Mouse (Mus musculus) left cerebral cortex, adult 18-20 months (tissue): ENCODE measurements around the gene Lrfn3. TPM values are rescaled to one million over a fixed set of nuclear protein-coding genes. Genes with fewer than 3 reads are reported as not detected.

Source experiments
- DNase-seq, 2 experiments: peaks; one replicate each; pipeline ENCODE4 v3.0.0; 2021 to 2022; ENCODE audit warnings: low spot score in 2 of 2, mixed read lengths in 1 of 2
- long read RNA-seq, 2 experiments: library from polyadenylated mRNA; stranded (forward); transcript quantifications; one replicate each; pipeline ENCODE4 v2.0.0; 2021
- total RNA-seq, 2 experiments: library from RNA; stranded (reverse); gene quantifications; 2 replicates each; pipeline ENCODE4 v1.2.3; 2021

Lrfn3 gene
- 10 to 100 TPM; 33.5 to 36.4 TPM for total RNA-seq
- long read RNA-seq, experiment 1, transcript Lrfn3-201 (3 exons, 2,886 nt) = major isoform, 13 of 22 reads
- long read RNA-seq, experiment 1, partial matches to known transcripts = 9 of 22 reads
- long read RNA-seq, experiment 1, other reads (novel, unspliced or antisense) = 0 of 22 reads
- long read RNA-seq, experiment 2, transcript Lrfn3-201 (3 exons, 2,886 nt) = major isoform, 20 of 26 reads
- long read RNA-seq, experiment 2, partial matches to known transcripts = 6 of 26 reads
- long read RNA-seq, experiment 2, other reads (novel, unspliced or antisense) = 0 of 26 reads

DNA sequence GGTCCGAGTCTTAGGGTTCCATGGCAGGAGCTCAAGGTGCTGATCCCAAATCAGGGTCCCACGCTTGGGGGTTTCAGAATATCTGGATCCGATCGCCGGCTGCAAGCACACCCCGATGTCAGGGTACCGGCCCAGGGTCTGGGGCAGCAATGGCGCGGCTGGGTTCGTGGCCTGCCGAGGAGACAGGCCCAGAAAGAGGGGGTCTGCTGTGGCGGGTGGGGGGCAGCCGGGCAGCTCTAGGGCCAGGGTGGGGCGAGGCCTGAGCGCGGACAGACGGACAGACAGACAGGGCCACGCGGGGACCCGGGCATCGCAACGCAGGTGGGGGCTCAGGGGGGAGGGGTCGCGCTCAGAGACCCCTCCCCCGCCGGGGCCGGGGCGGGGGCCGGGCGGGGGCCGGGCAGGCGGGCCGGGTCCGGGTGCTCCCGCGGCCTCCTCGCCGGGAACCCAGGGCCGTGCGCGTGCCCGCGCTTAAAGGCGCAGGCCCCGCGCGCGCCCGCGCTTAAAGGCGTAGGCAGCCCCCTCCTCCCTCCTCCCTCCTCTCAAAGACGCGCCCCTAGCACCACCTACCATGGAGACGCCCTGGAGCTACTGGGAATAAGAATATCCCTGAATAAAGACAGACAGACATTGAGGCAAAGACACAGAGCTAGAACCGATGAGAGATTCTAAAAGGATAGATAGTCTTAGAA, at the start of gene Lrfn3:
Lrfn3 (minus strand) TSS at position 121 of the 692 bp plus-strand sequence.
- DNase-seq = peak; percentile 68 to 70

DNA sequence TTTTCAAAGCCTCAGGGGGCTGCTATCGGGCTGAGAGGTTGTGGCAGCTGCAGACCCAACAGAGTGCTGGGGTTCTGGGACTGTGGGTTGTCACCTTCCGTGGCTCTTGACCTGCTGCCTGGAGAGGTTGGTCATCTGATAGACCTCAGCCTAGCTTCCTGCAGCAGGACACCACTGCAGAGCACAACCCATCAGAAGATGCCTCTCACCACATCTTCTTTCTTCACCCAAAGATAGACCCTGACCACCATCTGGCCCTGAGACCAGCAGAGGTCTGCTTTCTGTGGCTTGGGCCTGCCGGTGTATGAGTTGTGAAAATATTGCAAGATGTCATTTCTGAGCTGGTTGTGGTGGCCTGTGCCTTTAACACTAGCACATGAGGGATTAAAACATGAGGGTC, 48.5 kb upstream of the Lrfn3 start:
- no peak for DNase-seq

DNA sequence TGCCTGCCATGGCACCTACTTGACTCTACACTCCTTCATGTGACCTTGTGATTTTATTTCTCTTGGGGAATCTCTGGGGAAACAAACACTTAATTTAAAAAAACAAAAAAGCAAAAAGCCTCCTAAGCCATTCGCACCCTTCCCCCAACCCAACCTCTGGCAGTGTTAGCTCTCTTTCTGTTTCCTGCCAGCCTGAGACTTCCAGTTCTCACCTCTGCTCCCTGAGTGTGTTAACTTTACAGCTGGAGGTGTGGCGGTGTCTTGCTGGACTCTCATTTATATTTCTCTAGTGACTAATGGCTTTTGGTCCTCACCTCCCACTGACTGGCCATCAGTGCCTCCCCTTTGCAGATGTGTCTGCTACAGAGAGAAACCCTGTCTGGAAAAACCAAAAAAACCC, 47.2 kb upstream of the Lrfn3 start:
- DNase-seq = no peak

- DNase-seq = no peak
Observed at GRCm38 (mm10) chr7:30408639-30409038, 46.1 kb upstream of the Lrfn3 start.

DNA sequence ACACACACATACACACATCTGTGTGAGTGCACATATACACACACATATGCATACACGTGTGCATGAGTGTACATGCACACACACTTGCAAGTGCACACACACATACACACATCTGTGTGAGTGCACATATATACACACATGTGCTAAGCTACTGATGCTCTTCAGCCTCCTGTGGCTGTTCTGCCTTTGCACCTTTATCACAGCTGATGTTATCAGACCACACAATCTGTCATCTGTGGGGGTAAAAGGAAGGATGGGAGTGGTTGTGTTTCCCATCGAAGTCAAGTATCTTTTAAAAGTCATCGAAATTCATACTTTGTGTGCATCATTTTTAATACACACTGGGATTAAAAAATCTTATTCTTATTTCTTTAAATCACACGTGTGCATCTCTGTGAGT, 39.8 kb upstream of the Lrfn3 start:
- DNase-seq = no peak

DNA sequence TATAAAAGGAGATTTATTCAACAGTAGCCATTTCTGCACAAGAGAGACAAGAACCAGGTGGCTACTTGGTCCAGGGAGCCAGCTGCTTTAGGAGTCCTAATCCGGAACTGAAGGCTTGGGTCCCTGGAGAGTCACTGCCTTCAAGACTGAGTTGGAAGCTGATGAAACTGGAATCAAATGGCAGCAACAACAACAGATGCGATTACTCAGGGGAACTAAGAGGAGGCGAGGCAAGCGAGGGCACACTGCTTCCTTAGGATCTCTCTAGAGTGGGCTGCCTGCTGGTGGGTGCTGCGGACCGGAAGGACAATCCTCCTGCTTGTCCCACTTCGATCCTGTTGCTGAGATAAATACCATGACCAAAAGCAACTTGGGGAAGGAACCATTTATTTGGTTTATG, 37.1 kb upstream of the Lrfn3 start:
- DNase-seq = no peak

DNA sequence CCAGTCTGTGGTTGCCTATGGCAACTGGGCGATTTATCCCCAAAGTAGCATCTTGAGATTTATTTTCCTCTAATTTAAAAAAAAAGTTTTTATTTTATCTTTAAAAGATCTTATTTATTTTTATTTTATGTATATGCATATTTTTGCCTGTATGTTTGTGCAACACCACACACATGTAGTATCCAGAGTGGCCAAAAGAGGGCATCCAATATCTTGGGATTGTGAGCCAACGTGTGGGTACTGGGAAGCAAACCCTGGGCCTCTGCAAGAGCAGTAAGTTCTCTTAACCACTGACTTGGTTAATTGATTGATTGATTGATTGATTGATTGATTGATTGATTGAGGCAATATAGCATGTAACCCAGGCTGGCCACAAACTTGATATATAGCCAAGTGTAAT, 32.3 kb upstream of the Lrfn3 start:
- no peak for DNase-seq

GRCm38 (mm10) chr7:30394379-30394778, 31.8 kb upstream of the Lrfn3 start:
- no peak for DNase-seq

DNA sequence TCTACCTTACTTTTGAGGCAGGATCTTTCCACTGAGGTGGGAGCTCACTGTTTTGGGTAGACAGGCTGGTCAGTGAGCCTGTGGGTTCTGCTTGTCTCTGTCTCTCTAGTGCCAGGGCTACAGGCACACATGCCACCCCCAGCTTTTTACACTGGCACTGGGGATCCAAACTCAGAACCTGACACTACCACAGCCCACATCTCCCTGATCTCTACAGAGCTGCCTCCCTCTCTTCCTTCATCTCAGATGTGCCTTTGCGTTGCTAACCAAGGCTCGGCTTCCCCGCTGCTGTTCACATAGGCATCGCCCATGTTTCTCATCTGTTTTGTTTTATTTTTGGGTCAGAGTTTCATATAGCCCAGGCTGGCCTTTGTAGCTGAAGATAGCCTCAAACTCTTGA, 31.1 kb upstream of the Lrfn3 start:
- peak in 1 of 2 experiments; percentile 9 for DNase-seq

DNA sequence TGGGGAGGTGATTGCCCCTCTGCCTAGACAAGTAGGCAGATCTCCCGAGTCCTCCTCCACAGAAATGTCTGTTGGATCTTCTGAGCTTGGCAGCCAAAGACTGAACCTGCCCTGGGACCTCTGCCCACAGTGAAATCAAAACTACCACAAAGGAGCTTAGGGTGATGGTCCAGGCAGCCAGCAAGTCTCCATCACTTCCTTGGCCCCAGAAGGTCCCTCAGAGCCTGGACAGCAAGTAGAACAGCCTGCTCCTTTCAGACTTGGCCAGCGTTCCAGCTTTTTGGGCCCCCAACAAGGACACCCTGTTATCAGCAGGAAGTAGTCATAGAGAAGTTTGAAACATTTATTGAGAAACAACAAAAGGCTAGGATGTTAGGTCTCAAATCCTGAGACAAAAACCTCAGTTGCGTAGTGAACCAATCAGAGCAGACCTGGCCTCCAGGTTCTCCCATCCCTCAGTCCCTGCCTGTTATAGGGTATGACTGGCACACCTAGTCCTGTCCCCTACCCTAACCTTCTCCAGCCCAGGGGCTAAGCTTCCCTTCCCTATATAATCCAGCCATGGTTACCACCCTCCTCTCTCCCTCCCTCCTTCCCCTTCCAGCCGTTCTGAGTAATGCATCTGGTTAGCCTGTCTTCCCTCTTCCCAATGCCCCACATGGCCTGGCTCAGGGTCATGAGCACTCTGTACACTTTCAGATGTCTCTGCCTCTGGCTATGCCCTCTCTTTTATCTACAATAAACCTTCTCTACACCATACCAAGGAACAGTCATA, 30.4 kb upstream of the Lrfn3 start:
- no peak for DNase-seq

GRCm38 (mm10) chr7:30384106-30384505, 21.5 kb upstream of the Lrfn3 start:
- DNase-seq = no peak

- no peak for DNase-seq
Observed at GRCm38 (mm10) chr7:30380061-30380460, 17.5 kb upstream of the Lrfn3 start.

DNA sequence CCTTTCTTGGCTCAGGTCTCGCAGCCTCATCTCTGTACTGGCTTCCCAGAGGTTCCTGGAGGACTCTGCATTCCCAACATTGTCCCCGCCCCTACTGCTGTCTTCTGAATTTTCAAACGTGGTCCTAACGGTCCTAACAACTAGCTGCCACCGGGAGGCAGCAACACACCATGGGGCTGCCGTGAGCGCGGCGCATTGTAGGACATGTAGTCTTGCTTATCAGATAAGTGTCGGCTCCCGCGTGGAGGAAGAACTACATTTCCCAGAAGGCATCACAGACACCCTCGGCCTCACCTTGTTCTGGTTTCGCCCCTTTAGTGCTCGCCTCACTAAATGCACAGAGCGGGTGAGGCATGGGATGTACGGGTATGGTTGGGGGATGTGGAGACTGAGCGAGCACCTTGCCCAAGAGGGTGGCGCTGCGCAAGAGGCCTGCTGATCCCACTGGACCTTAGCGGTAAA, 11.0 kb upstream of the Lrfn3 start:
- DNase-seq = peak; percentile 92 to 97

DNA sequence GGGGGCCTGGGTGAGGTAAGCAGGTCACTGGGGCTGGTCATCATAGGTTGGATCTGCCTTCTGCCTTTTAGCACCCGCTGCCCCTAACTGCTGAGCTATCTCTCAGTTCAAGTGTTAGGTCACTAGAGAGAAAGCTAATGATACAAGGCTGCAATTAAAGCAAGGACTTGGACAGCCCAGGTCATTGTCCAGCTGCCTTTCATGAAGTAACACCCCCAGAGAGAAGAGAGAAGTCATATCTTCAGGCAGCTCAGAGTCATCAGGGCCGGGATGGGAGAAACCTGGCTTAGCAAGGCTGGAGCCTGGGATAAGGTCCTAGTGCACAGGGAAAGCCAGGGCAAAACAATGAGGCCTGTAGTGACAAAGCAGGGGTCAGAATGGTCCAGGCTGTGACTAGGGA, 4.9 kb upstream of the Lrfn3 start:
- no peak for DNase-seq

DNA sequence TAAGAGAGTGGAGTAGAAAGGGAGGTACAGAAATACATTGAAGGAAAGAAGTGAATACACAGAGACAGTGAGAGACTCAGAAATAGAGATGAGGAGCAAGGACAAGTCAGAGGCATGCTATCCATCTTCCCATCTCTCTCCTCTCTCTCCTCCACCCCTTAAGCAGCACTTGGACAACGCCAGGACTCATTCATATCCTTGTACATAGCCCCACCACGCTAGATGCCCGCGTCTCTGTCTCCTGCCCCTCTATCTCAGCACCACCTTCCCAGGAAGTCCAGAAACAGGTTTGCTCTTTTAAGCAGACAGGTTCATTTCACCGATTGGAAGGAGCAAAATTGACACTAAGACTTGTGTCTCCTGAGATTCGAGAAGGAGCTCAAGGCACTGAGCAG, 769 bp upstream of the Lrfn3 start:
- DNase-seq = no peak

- DNase-seq = no peak
Observed at GRCm38 (mm10) chr7:30360028-30360427, 2.5 kb downstream of the Lrfn3 start.

DNA sequence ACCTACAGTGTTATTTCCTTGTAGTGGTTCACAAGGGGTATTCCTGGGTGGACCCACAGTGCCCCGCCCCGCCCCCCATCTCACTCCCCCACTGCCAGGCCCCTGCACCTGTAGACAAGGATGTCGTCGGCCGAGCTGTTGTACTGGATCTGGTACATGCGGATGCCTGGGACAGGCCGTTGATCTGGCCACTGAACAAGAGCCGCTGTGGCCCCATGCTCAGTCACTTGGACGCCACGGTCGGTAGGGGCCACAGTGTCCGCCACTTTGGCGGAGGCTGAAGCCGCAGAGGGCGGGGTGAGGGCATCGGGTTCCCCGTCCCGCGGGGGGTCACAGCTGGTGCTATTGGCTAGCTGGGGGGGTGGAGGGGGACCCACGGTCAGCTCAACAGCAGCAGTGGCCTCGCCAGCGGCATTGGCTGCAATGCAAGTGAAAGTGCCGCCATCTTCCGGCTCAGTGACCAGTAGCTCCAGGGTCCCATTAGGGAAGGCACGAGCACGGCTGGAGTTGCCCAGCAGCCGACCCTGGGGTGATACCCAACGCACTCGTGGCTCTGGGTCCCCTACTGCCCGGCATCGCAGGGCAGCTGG, 3.2 kb downstream of the Lrfn3 start:
- no peak for DNase-seq

GRCm38 (mm10) chr7:30358378-30359186, 4.0 kb downstream of the Lrfn3 start:
- no peak for DNase-seq

DNA sequence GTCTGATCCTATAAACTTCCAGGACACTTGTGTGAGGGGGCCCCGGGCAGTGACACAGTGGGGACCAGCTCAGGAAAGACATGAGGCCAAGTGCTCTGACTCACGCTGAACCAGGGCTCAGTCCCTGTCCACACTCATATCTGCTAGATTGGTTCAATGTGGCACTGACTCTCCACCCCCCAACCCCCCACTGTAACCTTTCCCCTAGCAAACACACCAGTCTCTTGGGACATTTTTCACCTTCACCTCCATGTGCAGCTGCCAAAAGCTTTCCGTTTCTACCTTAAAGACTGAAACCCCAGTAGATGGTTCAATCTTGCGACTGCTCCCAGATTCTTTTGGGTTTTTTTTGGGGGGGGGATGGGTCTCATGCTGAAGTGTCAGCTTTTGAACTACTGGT, 8.5 kb downstream of the Lrfn3 start:
- DNase-seq = no peak

- peak; percentile 55 to 77 for DNase-seq
Observed at GRCm38 (mm10) chr7:30353279-30353822, 9.2 kb downstream of the Lrfn3 start.
